Mouse (Mus musculus): Measurements from ENCODE around the gene Cntfr.

DNA sequence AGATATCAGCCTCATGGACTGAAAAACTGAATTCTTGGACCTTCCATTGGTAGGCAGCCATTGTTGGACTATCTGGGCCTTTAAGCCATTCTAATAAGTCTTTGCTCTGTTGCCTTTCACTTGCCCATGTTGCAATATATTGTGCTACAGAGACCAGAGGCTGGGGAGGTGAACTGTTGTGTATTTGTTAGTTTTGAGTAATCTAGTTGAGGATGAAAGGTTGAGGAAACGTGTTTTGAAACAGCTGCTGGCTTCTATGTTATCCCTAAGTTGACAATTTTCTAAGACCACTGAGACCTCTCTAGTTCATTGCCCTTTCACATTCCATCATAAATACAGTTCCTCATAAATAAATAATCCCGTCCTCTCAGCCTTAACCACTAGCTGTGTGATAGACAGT lies 47.2 kb upstream of the Cntfr start:
- TF ChIP-seq CTCF (IDR thresholded peaks at IDR 0.05; ENCODE audit: low read depth) (no peak), EP300 (IDR thresholded peaks at IDR 0.05; ENCODE audit: low read depth) (no peak)
